Mouse (Mus musculus): ENCODE measurements around the gene Gm15023.
"Not testable (repeated sequence)": the region's sequence is repeated elsewhere in the genome, so short reads cannot be mapped to it uniquely, and the experiment has no call there.

Gene Gm15023

GRCm38 (mm10) chrX:135177532-135177931, at the start of gene Gm15023:
Gene Gm15023 (minus strand): TSS chrX:135177632.
- DNase-seq = not testable (repeated sequence)

GRCm38 (mm10) chrX:135210436-135211221, 33.2 kb upstream of the Gm15023 start, which contains the start of gene Tceal6:
Gene Tceal6 (minus strand): TSS chrX:135210687.
- DNase-seq = no peak

- not testable (repeated sequence) for DNase-seq
These were observed 32.5 kb upstream of the Gm15023 start for GRCm38 (mm10) chrX:135209773-135210435.

GRCm38 (mm10) chrX:135189924-135190323, 12.5 kb upstream of the Gm15023 start:
- DNase-seq = not testable (repeated sequence)

DNA sequence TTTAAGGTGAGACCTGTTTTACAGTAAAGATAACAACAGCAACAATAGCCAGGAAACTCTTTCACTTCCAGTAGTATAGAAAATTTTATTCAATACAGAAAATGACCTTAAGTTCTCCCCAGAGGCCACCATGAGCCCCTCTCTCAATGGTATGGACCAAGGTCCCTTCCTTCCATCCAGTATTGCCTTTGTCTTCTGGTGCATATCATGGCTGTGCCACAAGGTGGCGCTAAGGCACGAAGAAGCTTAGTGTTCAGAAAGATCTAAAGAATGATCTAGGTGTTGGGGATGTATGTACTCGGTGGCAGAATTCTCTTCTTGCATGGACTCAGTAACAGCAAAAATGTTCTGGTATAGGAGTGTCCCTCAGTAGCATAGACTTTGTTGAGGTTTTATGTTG, 11.2 kb upstream of the Gm15023 start:
- DNase-seq = not testable (repeated sequence)

All from kidney, postnatal 14 days (tissue).